Mouse (Mus musculus): ENCODE measurements around the gene Krt1. TPM values are rescaled to one million over a fixed set of nuclear protein-coding genes. Genes with fewer than 3 reads are reported as not detected.
A peak's percentile ranks its signal among the peaks of the same experiment; 100 is the strongest.

Gene Krt1
- polyA plus RNA-seq, 1 experiment from 2014 or later = 1.5 TPM

DNA sequence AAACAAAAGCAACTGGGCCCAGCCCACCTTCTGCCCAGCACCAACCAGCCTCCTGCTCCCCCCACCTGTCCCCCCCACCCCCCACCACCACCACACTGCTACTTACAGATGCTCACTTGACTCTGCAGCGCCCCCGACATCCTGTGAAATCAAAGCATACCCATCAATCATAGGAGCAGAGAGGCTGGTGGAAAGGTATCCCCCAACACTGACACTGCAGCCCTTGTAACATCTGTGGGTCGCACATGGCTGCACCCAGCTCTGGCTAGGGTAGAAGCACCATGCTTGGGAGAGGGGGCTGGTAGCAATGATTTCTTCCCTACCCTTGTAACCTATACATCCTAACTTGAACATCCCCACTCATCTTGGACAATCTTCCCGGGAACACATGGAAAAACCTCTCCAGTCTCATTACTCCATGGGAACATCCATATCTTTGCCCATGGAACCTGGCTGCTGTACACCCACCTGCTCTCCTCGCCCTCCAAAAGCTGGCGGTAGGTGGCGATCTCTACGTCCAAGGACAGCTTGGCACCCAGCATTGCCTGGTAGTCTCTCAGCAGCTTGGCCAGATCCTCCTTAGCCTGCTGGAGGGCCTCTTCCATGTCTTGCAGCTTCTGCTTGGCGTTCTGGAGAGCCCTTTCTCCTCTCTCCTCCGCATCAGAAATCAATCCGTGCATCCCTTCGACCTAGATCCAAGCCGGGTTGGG is 10.0 kb upstream of the Krt1 start:
- no peaks in the 10 kb centered on the region for H3K36me3 ChIP-seq (ENCODE audit: control insufficient read depth, insufficient read depth, low read length)
- 54% methylated on average over 13 of the region's 13 CpGs for WGBS
- ATAC-seq (ENCODE audit: low FRiP score) (no peak), DNase-seq (ENCODE audit: low spot score) (no peak)
- no peak overlapping the region for H3K27ac ChIP-seq (ENCODE audit: low read depth, low read length)
- peak overlapping the region; percentile 80; the same call in 1 of the 2 replicates for H3K4me2 ChIP-seq (replicated peaks; ENCODE audit: low read depth, low read length)
- H3K9ac ChIP-seq (ENCODE audit: low read depth, low read length) = no peak overlapping the region
- no peak overlapping the region for H3K4me3 ChIP-seq (ENCODE audit: low read depth, low read length)
- H3K9me3 ChIP-seq (ENCODE audit: control insufficient read depth, low read length) = no peaks in the 10 kb centered on the region
- H3K27me3 ChIP-seq (ENCODE audit: control insufficient read depth, insufficient read depth, low read length) = peaks cover 11% of the 10 kb centered on the region
- H3K4me1 ChIP-seq (replicated peaks; ENCODE audit: control insufficient read depth, insufficient read depth, low read length) = no peaks in the 10 kb centered on the region; the same call in 1 of the 2 replicates

DNA sequence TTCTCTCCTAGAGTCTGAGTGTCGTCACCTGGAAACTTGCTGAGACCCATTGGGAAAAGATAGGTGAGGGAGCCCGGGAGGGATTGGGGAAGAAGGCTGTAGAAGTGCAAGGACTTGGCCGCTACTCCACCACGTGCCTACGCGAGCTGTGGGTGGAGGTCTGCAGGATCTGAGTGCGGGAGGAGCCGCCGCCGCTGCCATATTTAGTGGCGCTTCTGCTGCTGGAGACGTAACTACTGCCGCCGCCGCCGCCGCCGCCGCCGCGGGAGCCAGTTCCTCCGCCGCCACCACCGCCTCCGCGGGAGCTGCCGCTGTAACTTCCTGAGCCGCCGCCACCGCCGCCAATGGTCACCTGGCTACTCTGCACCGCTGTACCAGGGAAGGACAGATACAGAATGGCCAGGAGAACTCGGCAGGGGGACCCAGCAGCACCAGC is 9.2 kb upstream of the Krt1 start:
- H3K27me3 ChIP-seq (ENCODE audit: control insufficient read depth, insufficient read depth, low read length) = peaks cover 11% of the 10 kb centered on the region
- peak; percentile 76 for DNase-seq (ENCODE audit: low spot score)
- H3K9ac ChIP-seq (ENCODE audit: low read depth, low read length) = peak overlapping the region; percentile 50; the same call in 1 of the 2 replicates
- peak overlapping the region; percentile 43 for H3K4me3 ChIP-seq (ENCODE audit: low read depth, low read length)
- H3K9me3 ChIP-seq (ENCODE audit: control insufficient read depth, low read length) = no peaks in the 10 kb centered on the region
- no peak for ATAC-seq (ENCODE audit: low FRiP score)
- no peak overlapping the region for H3K27ac ChIP-seq (ENCODE audit: low read depth, low read length)
- H3K4me2 ChIP-seq (replicated peaks; ENCODE audit: low read depth, low read length) = peak overlapping the region; percentile 80
- WGBS = under 1% methylated on average over 30 of the region's 33 CpGs
- no peaks in the 10 kb centered on the region for H3K36me3 ChIP-seq (ENCODE audit: control insufficient read depth, insufficient read depth, low read length)
- no peaks in the 10 kb centered on the region; the same call in 1 of the 2 replicates for H3K4me1 ChIP-seq (replicated peaks; ENCODE audit: control insufficient read depth, insufficient read depth, low read length)

DNA sequence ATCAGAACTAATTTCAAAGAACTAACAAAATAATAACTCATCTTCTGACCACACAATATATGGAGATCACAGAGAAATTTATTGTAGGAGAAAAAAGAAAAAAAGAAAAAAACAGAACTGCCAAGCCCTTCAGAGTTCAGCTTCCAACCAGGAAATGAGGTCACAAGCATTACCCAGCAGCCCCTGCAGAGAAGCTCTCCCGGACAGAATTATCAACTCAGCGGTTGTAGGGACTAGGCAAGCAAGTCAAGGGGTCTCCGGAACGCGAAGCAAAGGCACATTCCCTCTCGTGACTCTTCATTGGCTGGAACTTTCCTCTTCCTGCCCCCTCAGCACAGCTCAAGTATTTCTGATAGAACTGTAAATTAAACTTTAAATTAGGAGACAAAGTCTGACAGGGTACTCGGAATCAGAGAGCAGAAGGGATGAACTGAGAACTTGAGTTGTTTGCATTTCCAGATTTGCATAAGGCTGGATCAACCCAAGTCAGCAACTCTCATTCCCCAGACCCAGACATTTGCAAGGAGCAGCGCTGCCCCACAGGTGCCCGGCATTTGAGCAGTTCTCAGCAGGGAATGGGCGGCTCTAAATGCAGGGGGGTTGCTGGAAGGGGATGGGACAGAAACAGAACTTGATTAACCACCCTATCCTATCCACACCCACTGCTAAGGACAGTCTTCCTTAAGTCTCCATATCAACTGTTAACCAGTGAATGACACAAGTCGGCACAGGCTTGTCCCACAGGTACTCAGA is 8.3 kb upstream of the Krt1 start:
- Histone ChIP-seq H3K27ac (ENCODE audit: low read depth, low read length) (no peak overlapping the region), H3K36me3 (ENCODE audit: control insufficient read depth, insufficient read depth, low read length) (no peaks in the 10 kb centered on the region), H3K9me3 (ENCODE audit: control insufficient read depth, low read length) (no peaks in the 10 kb centered on the region), H3K4me3 (ENCODE audit: low read depth, low read length) (no peak overlapping the region), H3K9ac (ENCODE audit: low read depth, low read length) (no peak overlapping the region), H3K4me2 (replicated peaks; ENCODE audit: low read depth, low read length) (peak overlapping the region; percentile 80), H3K27me3 (ENCODE audit: control insufficient read depth, insufficient read depth, low read length) (peaks cover 11% of the 10 kb centered on the region), H3K4me1 (replicated peaks; ENCODE audit: control insufficient read depth, insufficient read depth, low read length) (no peaks in the 10 kb centered on the region; the same call in 1 of the 2 replicates)
- ATAC-seq (ENCODE audit: low FRiP score) (no peak), DNase-seq (ENCODE audit: low spot score) (peak; percentile 13)
- 6% methylated on average over 11 of the region's 11 CpGs for WGBS

DNA sequence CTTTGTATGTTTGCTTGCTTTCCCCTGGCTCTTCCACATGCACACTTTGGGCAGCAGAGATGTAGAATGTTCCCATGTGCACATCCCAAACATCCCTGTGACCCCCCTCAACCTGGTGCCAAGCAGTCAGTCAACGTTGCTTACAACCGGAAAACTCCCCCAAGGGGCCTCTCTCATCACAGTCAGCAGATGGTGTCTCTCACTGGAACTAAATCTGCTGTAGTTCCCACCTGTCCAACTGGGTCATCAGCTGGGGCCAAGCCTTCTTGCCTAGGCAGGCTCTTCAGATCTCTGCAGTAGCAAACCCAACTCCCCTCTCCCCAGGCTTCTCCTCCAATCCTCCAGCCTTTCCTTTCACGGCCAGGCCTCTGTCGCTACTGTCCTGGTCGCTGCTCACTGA is 6.1 kb upstream of the Krt1 start:
- Histone ChIP-seq H3K27ac (ENCODE audit: low read depth, low read length) (no peak overlapping the region), H3K4me2 (replicated peaks; ENCODE audit: low read depth, low read length) (no peak overlapping the region), H3K9me3 (ENCODE audit: control insufficient read depth, low read length) (no peaks in the 10 kb centered on the region), H3K36me3 (ENCODE audit: control insufficient read depth, insufficient read depth, low read length) (no peaks in the 10 kb centered on the region), H3K27me3 (ENCODE audit: control insufficient read depth, insufficient read depth, low read length) (peaks cover 11% of the 10 kb centered on the region), H3K4me1 (replicated peaks; ENCODE audit: control insufficient read depth, insufficient read depth, low read length) (no peaks in the 10 kb centered on the region; the same call in 1 of the 2 replicates), H3K9ac (ENCODE audit: low read depth, low read length) (no peak overlapping the region), H3K4me3 (ENCODE audit: low read depth, low read length) (no peak overlapping the region)
- no peak for ATAC-seq (ENCODE audit: low FRiP score)
- no peak for DNase-seq (ENCODE audit: low spot score)
- WGBS = 53% methylated on average over 5 of the region's 5 CpGs

DNA sequence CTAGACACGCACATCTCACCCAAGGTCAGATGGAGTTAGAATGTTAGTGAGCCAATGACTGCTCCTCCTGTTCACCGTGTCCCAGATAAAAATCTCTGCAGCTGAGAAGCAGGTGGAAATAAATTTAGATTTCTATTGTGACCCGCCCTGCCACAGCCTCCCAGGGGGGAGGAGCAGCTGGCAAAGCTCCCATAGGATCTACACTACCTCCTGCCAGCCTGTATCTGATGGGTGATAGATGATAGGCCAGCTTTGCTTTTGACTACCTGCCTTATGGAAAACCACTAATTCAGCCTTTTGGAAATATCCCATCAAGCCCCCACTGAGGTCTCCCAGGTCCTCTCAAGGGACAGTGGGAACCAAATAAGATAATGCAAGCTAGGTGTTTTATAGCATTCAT is 5.1 kb upstream of the Krt1 start:
- ATAC-seq (ENCODE audit: low FRiP score) = no peak
- Histone ChIP-seq H3K4me3 (ENCODE audit: low read depth, low read length) (no peak overlapping the region), H3K27ac (ENCODE audit: low read depth, low read length) (no peak overlapping the region), H3K36me3 (ENCODE audit: control insufficient read depth, insufficient read depth, low read length) (no peaks in the 10 kb centered on the region), H3K4me2 (replicated peaks; ENCODE audit: low read depth, low read length) (no peak overlapping the region), H3K27me3 (ENCODE audit: control insufficient read depth, insufficient read depth, low read length) (peaks cover 11% of the 10 kb centered on the region), H3K4me1 (replicated peaks; ENCODE audit: control insufficient read depth, insufficient read depth, low read length) (no peaks in the 10 kb centered on the region; the same call in 1 of the 2 replicates), H3K9ac (ENCODE audit: low read depth, low read length) (no peak overlapping the region), H3K9me3 (ENCODE audit: control insufficient read depth, low read length) (no peaks in the 10 kb centered on the region)
- no peak for DNase-seq (ENCODE audit: low spot score)
- 79% methylated on average over 3 of the region's 3 CpGs for WGBS

DNA sequence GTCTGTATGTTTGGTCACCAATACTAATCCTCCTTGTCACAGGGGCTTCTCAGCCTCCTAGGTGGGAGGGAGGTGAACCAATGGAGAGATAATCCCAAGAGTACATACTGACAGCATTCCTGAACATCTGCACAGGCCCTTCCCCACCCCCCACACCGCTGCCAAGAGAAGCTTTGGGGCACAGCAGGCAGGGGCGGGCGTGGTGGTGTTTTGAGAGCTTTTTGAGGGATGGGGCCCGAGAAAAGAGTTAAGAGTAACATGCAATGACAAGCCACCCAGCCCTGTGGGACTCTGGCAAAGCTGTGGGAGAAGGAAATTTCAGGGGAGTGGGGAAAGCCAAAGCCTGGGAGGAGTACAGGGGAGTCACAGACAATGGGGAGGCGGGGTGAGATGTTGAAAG is 3.7 kb upstream of the Krt1 start:
- H3K27me3 ChIP-seq (ENCODE audit: control insufficient read depth, insufficient read depth, low read length) = peaks cover 7% of the 10 kb centered on the region; the same call in 1 of the 2 replicates

DNA sequence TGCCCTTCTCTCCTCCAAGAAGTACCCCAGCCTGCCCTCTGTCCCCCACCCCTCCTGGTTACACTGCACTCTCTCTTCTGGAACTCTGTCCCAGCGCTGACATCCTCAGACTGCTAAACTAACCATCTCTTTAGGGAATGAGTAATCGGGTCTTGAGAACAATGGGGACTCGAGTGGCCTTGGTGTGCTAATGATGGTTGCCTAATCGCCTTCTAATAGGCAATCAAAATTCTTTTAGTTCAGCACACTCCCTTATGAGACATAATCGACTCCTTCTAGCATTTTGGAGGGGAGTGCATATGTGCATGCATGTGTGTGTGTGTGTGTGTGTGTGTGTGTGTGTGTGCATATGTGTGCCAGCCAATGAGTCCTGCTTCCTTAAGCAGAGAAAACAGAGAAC is 2.0 kb upstream of the Krt1 start:
- no peak overlapping the region for H3K27ac ChIP-seq (ENCODE audit: low read depth, low read length)
- H3K4me1 ChIP-seq (replicated peaks; ENCODE audit: control insufficient read depth, insufficient read depth, low read length) = no peaks in the 10 kb centered on the region
- H3K36me3 ChIP-seq (ENCODE audit: control insufficient read depth, insufficient read depth, low read length) = no peaks in the 10 kb centered on the region
- H3K4me3 ChIP-seq (ENCODE audit: low read depth, low read length) = no peak overlapping the region
- H3K9ac ChIP-seq (ENCODE audit: low read depth, low read length) = no peak overlapping the region
- 44% methylated on average over 5 of the region's 5 CpGs for WGBS
- ATAC-seq (ENCODE audit: low FRiP score) (no peak), DNase-seq (ENCODE audit: low spot score) (no peak)
- no peak overlapping the region for H3K4me2 ChIP-seq (replicated peaks; ENCODE audit: low read depth, low read length)
- H3K9me3 ChIP-seq (ENCODE audit: control insufficient read depth, low read length) = no peaks in the 10 kb centered on the region
- H3K27me3 ChIP-seq (ENCODE audit: control insufficient read depth, insufficient read depth, low read length) = no peaks in the 10 kb centered on the region

More for the DNA sequence above, 3.7 kb upstream of the Krt1 start:
- no peaks in the 10 kb centered on the region for H3K36me3 ChIP-seq (ENCODE audit: control insufficient read depth, insufficient read depth, low read length)
- no peak overlapping the region for H3K4me3 ChIP-seq (ENCODE audit: low read depth, low read length)
- no peaks in the 10 kb centered on the region for H3K4me1 ChIP-seq (replicated peaks; ENCODE audit: control insufficient read depth, insufficient read depth, low read length)
- ATAC-seq (ENCODE audit: low FRiP score) (no peak), DNase-seq (ENCODE audit: low spot score) (no peak)
- H3K4me2 ChIP-seq (replicated peaks; ENCODE audit: low read depth, low read length) = no peak overlapping the region
- WGBS = 12% methylated on average over 5 of the region's 5 CpGs
- no peaks in the 10 kb centered on the region for H3K9me3 ChIP-seq (ENCODE audit: control insufficient read depth, low read length)
- H3K27ac ChIP-seq (ENCODE audit: low read depth, low read length) = no peak overlapping the region
- H3K9ac ChIP-seq (ENCODE audit: low read depth, low read length) = no peak overlapping the region

DNA sequence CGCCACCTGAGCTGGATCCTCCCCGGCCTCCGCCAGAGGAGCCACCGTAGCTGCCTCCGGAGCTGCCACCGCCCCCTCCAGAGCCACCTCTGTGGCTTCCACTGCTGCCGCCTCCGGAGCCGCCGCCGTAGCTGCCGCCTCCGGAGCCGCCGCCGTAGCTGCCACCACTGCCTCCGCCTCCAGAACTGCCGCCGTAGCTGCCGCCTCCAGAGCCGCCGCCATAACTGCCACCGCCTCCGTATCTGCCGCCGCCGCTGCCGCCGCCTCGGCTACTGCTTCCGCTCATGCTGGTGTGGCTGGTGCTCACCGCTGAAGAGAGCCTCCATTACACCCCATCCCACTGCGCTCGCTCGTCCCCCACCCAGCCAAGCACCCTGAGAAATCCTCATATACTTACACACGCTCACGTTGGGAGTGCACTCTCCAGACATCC is 4.6 kb downstream of the Krt1 start:
- under 1% methylated on average over 35 of the region's 37 CpGs for WGBS
- H3K9me3 ChIP-seq (ENCODE audit: control insufficient read depth, low read length) = no peaks in the 10 kb centered on the region
- peaks cover 2% of the 10 kb centered on the region; the same call in 1 of the 2 replicates for H3K4me1 ChIP-seq (replicated peaks; ENCODE audit: control insufficient read depth, insufficient read depth, low read length)
- DNase-seq (ENCODE audit: low spot score) (peak; percentile 64), ATAC-seq (ENCODE audit: low FRiP score) (peak; percentile 72; the same call in 1 of the 2 replicates)
- H3K36me3 ChIP-seq (ENCODE audit: control insufficient read depth, insufficient read depth, low read length) = no peaks in the 10 kb centered on the region
- peak overlapping the region; percentile 67 for H3K4me2 ChIP-seq (replicated peaks; ENCODE audit: low read depth, low read length)
- H3K4me3 ChIP-seq (ENCODE audit: low read depth, low read length) = peak overlapping the region; percentile 47
- H3K27ac ChIP-seq (ENCODE audit: low read depth, low read length) = no peak overlapping the region
- peak overlapping the region; percentile 85 for H3K9ac ChIP-seq (ENCODE audit: low read depth, low read length)
- H3K27me3 ChIP-seq (ENCODE audit: control insufficient read depth, insufficient read depth, low read length) = no peaks in the 10 kb centered on the region

Data from hindbrain, embryonic 11.5 days (tissue).